Mouse (Mus musculus) limb, embryonic 15.5 days (tissue): ENCODE measurements around the gene Slc34a2. TPM values are rescaled to one million over a fixed set of nuclear protein-coding genes. Genes with fewer than 3 reads are reported as not detected.

Experiments
- ATAC-seq: fragments of 200-750 bp; cut with Nextera tagmentation; 2 replicates; pipeline ENCODE4 v1.8.0; 2017; ENCODE audit warnings: low read depth, moderate TSS enrichment; ENCODE audit not compliant: insufficient number of reproducible peaks, low FRiP score, low TSS enrichment
- H3K27ac ChIP-seq: fragments of 300-500 bp; sonication (generic); 2 replicates; pipeline ENCODE4 v1.5.1; 2015; ENCODE audit warnings: moderate library complexity, mild to moderate bottlenecking, inconsistent platforms
- H3K27me3 ChIP-seq: fragments of 300-500 bp; sonication (generic); 2 replicates; pipeline ENCODE4 v1.6.1; 2015; ENCODE audit warnings: inconsistent platforms
- H3K36me3 ChIP-seq: fragments of 300-500 bp; sonication (generic); 2 replicates; pipeline ENCODE4 v1.6.1; 2015; ENCODE audit warnings: inconsistent platforms
- H3K4me1 ChIP-seq: fragments of 300-500 bp; sonication (generic); 2 replicates; pipeline ENCODE4 v1.6.1; 2015; ENCODE audit warnings: inconsistent platforms
- H3K4me2 ChIP-seq: fragments of 300-500 bp; sonication (generic); 2 replicates; pipeline ENCODE4 v1.6.1; 2015; ENCODE audit warnings: mild to moderate bottlenecking, inconsistent platforms
- H3K4me3 ChIP-seq: fragments of 300-500 bp; sonication (generic); 2 replicates; pipeline ENCODE4 v1.5.1; 2015; ENCODE audit warnings: mild to moderate bottlenecking, inconsistent platforms
- H3K9ac ChIP-seq: fragments of 300-500 bp; sonication (generic); 2 replicates; pipeline ENCODE4 v1.6.1; 2015; ENCODE audit warnings: inconsistent platforms
- H3K9me3 ChIP-seq: fragments of 300-500 bp; sonication (generic); 2 replicates; pipeline ENCODE4 v1.6.1; 2016; ENCODE audit warnings: inconsistent platforms
- WGBS: fragments of 180-500 bp; shearing (Covaris S2); methylation state at CpG from one replicate; pipeline ENCODE4 v1.1.7; 2015; 5-methylcytosine and 5-hydroxymethylcytosine counted together
- polyA plus RNA-seq: library from polyadenylated mRNA; unstranded; fragments of >200 nt; fragmentation: Nextera tagmentation; extraction: Ambion mirVana; gene quantifications from 2 replicates; pipeline ENCODE4 v1.2.1, GENCODE M21; 2015

Slc34a2 gene
- 1.2 and 1.4 TPM in 2 replicates for polyA plus RNA-seq

DNA sequence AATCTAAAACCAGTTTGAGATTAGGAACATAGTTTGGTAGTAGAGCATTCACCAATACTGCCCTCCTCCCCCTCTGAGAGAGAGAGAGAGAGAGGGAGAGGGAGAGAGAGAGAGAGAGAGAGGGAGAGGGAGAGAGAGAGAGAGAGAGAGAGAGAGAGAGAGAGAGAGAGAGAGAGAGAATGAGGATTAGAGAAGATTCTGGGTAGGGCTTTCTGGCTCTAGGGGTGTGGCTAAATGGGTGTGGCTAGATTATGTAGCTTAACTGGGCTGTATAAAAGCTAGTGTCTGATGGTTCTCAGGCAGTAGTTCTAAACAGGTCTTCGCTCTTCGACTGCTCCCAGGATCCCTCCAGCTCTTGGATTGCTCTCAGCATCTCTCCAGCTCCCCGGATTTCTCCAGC is at the start of gene Slc34a2:
Gene Slc34a2 (plus strand): TSS at position 301 of the 400 bp plus-strand sequence.
- ATAC-seq, result no peak
- no peaks in the 10 kb centered on the region for H3K9me3 ChIP-seq
- H3K9ac ChIP-seq, result no peak within 1 kb of the TSS
- H3K27me3 ChIP-seq, result no peaks in the 10 kb centered on the region
- peaks cover 6% of the 10 kb centered on the region for H3K4me1 ChIP-seq
- H3K27ac ChIP-seq, result no peak within 1 kb of the TSS
- H3K36me3 ChIP-seq, result no peaks in the 10 kb centered on the region
- no peak within 1 kb of the TSS for H3K4me2 ChIP-seq
- 93% methylated on average over 3 of the region's 3 CpGs for WGBS
- no peak within 1 kb of the TSS for H3K4me3 ChIP-seq

DNA sequence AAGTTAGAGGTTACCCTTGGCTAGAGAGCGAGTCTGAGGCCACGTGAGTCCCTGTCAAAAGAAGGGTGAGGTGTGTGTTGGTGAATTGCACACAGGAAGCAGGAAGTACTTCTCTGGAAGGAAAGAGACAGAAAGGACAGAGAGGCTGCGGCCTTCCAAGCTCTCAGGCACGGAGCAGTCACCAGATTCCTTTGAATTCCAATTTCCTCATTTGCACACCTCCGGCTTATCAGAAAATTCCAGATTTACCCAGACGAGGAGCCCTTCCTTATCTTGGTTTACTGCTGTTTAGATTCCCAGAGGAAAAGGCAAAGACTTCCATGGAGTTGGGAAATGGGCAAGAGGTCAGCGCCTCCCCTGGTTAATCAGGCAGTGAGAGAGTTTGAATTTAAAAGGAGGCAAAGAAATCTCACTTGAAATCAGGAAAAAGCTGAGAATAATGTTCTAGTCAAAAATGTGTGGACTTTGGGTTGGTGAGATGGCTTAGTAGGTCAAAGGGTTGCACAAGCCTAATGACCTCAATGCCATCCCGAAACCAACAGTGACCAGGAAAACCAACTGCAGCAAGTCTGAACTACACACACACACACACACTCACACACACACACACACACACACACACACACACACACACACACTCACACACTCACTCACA is 47.1 kb upstream of the Slc34a2 start:
- Histone ChIP-seq H3K9ac (no peak overlapping the region), H3K27ac (no peak overlapping the region), H3K4me3 (no peak overlapping the region), H3K4me2 (no peak overlapping the region), H3K9me3 (no peaks in the 10 kb centered on the region), H3K27me3 (no peaks in the 10 kb centered on the region), H3K4me1 (no peaks in the 10 kb centered on the region), H3K36me3 (no peaks in the 10 kb centered on the region)
- no peak for ATAC-seq
- 74% methylated on average over 8 of the region's 8 CpGs for WGBS

DNA sequence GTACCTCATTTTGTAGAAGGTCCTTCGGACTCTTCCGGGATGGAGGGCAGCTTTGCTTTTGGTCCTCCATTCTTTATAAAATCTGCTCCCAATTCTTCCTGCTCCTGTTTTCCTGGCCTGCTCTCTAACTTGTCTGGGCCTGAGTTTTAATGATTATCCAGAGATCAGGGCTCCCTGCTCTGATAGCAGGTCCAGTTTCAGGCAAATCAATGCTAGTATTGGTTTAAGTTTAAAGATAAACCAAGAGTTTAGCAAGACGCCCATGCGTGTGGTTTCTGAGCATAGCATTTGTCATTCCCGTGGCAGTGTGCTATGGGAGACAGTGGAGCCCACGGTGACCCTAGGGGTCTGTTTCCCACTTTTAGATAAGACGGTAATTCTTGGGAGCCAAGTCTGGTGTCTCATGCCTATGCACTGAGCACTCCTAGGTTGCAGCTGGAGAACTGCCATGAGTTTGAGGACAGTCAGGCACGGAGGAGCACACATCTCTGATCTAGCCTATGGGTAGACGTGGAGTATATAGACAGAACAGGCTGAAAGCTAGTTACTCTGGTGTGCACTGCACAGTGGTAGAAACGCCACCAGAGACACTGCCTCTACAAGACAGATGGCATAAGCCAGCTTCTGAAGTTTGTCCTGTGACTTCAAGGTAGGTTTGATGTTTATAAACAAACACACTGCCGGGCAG is 45.5 kb upstream of the Slc34a2 start:
- H3K4me1 ChIP-seq, result no peaks in the 10 kb centered on the region
- no peak overlapping the region for H3K4me3 ChIP-seq
- H3K27ac ChIP-seq, result no peak overlapping the region
- ATAC-seq, result no peak
- no peaks in the 10 kb centered on the region for H3K27me3 ChIP-seq
- no peaks in the 10 kb centered on the region for H3K9me3 ChIP-seq
- no peak overlapping the region for H3K9ac ChIP-seq
- H3K36me3 ChIP-seq, result no peaks in the 10 kb centered on the region
- H3K4me2 ChIP-seq, result no peak overlapping the region
- 90% methylated on average over 11 of the region's 11 CpGs for WGBS

DNA sequence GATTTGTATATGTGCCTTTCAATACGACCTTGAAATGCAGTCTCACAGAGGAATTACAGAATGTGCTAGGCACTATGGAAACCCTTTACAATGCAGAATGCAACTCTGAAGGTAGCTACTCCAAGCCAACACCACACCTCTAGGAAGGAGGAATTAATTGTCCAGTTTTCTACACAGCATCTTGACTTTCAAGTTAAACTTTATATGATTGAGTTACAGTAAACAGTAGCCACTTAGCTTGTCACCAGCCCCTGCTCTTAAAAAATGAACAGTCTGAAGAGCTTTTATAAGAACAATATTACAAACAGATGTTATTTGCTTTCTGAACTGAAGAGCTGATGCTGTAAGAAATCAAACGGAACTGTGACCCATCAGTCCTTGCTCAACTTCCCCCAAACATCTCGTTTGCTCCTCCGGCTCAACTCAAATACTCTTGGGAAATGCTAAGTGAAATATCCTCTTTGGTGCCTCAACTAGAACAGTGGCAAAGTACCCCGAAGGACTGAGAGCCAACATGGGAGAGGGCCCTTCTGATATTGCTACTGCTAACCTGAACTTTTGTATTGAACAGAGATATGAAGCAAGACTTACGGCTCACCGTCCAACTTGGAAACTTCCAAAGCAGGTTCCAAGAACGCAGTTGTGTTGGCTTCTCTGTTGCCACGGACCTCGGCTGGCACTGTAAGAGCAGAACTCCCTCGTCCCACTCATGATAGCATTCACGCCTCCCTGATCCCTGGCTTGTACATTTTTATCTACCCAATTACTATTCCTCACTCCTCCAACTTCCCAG is 44.2 kb upstream of the Slc34a2 start:
- no peak overlapping the region for H3K4me2 ChIP-seq
- no peak overlapping the region for H3K27ac ChIP-seq
- H3K4me1 ChIP-seq, result no peaks in the 10 kb centered on the region
- WGBS, result 68% methylated on average over 12 of the region's 12 CpGs
- H3K9me3 ChIP-seq, result no peaks in the 10 kb centered on the region
- no peak overlapping the region for H3K4me3 ChIP-seq
- no peaks in the 10 kb centered on the region for H3K36me3 ChIP-seq
- no peaks in the 10 kb centered on the region for H3K27me3 ChIP-seq
- no peak for ATAC-seq
- no peak overlapping the region for H3K9ac ChIP-seq

DNA sequence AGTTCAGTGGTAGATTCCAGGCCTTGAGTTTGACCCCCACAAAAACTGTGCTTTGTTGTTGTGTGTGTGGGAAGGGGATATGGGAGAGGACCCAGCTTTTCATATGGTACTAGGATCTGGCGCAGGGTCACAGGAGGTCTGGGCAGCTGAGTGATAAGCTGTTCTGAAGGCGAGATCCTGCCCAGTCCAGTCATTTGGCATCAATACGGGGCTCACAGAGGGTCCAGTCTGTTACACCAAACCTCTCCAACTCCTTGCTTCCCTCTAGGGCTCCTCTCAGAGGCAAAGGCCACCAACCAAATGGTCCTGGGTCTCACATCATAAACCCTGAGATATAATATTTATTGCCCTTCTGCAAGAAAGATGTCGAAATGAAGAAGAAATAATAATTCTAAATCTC is 42.4 kb upstream of the Slc34a2 start:
- 91% methylated on average over 4 of the region's 4 CpGs for WGBS
- Histone ChIP-seq H3K9ac (no peak overlapping the region), H3K27ac (no peak overlapping the region), H3K36me3 (no peaks in the 10 kb centered on the region), H3K4me3 (no peak overlapping the region), H3K4me1 (0 out of 2 replicates have a peak, but pooled peaks cover 3% of the 10 kb centered on the region), H3K4me2 (no peak overlapping the region), H3K9me3 (no peaks in the 10 kb centered on the region), H3K27me3 (no peaks in the 10 kb centered on the region)
- no peak for ATAC-seq

DNA sequence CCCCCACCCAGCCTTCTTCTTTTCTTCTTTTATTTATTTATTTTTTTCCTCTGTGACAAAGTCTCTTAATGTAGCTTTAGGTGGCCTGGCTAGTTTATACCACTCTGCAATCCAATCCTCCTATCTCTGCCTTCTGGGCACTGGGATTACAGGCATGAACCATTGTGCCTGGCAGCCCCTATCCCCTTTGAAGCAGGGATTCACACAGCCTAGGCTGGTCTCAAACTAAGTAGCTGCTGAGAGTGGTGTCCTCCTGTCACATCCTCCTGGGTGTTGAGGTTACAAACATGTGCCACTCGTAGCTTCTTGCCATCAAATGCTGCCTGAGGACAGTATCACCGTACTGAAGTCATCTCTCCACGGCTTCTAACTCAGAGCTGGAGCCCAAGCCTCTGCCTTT is 41.7 kb upstream of the Slc34a2 start:
- Histone ChIP-seq H3K27ac (no peak overlapping the region), H3K4me2 (no peak overlapping the region), H3K4me1 (0 out of 2 replicates have a peak, but pooled peaks cover 3% of the 10 kb centered on the region), H3K9me3 (no peaks in the 10 kb centered on the region), H3K27me3 (no peaks in the 10 kb centered on the region), H3K36me3 (no peaks in the 10 kb centered on the region), H3K4me3 (no peak overlapping the region), H3K9ac (no peak overlapping the region)
- WGBS, result 83% methylated on average over 3 of the region's 3 CpGs
- no peak for ATAC-seq

DNA sequence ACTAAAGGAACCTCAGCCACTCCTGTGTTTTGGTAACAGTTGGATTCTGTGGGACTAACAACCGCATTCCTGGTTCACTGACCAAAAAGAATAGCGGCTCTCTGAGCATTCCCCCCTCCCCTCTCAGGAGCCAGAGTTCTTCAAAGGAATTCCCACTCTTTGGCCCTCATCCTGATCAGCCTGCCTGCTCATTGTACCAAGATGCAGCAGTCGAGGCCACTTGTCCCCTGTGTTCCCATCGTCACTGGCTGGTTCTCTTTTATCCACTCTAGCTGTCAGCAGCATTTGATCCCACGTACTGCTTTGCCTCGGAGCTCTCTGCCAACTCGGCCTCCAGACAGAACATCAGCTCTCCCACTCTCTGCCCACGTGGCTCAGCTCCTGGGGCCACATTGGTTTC is 41.3 kb upstream of the Slc34a2 start:
- Histone ChIP-seq H3K4me2 (no peak overlapping the region), H3K27me3 (no peaks in the 10 kb centered on the region), H3K9ac (no peak overlapping the region), H3K36me3 (no peaks in the 10 kb centered on the region), H3K4me1 (0 out of 2 replicates have a peak, but pooled peaks cover 3% of the 10 kb centered on the region), H3K27ac (no peak overlapping the region), H3K9me3 (no peaks in the 10 kb centered on the region), H3K4me3 (no peak overlapping the region)
- ATAC-seq, result no peak
- WGBS, result 64% methylated on average over 8 of the region's 8 CpGs

DNA sequence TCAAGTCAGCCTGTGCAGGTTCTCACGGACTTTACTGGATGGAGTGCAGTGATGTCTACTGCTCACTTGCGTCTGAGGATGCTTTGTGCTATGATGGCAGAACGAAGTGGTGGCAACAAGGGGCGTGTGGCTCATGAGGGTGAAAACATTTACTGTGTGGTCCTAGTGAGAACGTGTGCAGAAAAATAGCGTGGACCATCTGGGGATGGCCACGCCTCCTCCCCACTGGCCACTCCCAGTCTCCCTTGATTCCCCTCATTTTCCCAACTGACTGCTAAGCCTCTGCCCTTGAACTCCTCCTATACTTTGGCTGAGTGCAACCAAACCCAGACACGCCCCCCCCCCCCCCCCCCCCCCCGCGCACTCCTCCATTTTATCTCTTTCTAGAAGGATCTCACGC is 40.8 kb upstream of the Slc34a2 start:
- WGBS, result 79% methylated on average over 9 of the region's 11 CpGs
- Histone ChIP-seq H3K9ac (no peak overlapping the region), H3K4me1 (0 out of 2 replicates have a peak, but pooled peaks cover 3% of the 10 kb centered on the region), H3K4me2 (no peak overlapping the region), H3K27ac (no peak overlapping the region), H3K27me3 (no peaks in the 10 kb centered on the region), H3K9me3 (no peaks in the 10 kb centered on the region), H3K36me3 (no peaks in the 10 kb centered on the region), H3K4me3 (no peak overlapping the region)
- ATAC-seq, result no peak

DNA sequence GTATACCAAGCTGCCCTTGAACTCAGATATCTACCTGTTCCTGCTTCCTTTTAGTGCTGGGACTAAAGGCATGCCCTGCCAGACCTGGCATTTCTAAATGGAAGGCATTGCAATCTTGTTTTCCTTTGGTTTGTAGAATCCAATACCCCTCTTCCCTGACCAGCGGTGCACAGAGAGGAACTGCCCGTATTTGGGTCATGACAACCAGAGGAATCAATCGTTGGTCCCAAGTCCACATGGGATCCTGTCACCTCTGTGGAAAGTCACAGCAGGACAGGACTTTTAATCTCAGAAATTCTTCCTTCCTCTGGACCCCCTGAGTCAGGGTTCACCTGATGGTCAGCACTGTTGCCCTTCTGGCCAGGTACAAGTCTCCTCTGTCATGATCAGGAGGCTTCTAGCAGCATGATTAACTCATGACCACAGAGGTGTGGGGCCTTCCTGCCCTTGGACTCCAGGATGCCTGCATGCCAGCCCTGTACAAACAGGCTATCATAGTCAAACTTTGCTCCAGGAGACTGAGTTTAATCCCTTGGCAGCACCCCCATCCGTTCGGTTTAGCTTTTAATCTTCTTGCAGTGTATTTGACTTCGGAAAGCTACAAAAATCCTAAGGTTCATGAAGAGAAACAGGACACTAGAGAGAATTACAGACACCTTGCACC is 39.7 kb upstream of the Slc34a2 start:
- Histone ChIP-seq H3K9me3 (no peaks in the 10 kb centered on the region), H3K4me3 (no peak overlapping the region), H3K4me1 (0 out of 2 replicates have a peak, but pooled peaks cover 3% of the 10 kb centered on the region), H3K9ac (no peak overlapping the region), H3K27ac (no peak overlapping the region), H3K4me2 (no peak overlapping the region), H3K36me3 (no peaks in the 10 kb centered on the region), H3K27me3 (no peaks in the 10 kb centered on the region)
- ATAC-seq, result no peak
- 88% methylated on average over 6 of the region's 6 CpGs for WGBS

DNA sequence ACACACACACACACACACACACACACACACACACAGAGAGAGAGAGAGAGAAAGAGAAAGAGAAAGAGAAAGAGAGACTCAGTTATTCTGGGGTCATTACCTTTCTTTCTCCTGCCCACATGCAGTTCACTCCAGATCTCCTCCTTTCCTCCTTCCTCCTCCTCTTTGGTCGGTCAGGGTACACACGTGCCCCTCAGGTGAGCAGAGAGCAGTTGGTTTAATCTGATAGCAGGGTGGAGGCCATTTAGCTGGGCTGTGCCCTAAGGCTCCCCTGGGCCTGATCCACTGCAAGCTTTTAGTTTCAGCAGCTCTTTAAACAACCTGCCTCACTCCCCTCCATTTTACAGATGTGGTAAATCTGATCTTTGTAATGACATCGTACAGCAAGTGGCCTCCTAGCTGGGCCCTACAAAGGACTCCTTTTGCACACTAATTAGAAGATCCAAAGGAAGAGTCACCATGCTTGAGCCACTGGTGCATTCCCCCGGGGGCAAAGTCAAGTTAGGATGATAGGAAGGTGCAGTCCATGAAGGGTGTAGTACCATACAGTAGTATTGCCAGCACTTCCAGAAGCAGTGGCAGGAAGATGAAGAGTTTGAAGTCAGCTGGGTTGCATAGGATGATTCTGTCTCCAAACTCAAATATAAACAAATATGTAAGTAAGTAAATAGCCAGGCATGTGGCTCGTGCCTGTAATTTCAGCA is 37.6 kb upstream of the Slc34a2 start:
- no peak overlapping the region for H3K27ac ChIP-seq
- 0 out of 2 replicates have a peak, but pooled peaks cover 3% of the 10 kb centered on the region for H3K4me1 ChIP-seq
- H3K36me3 ChIP-seq, result no peaks in the 10 kb centered on the region
- H3K4me3 ChIP-seq, result no peak overlapping the region
- no peak overlapping the region for H3K9ac ChIP-seq
- no peaks in the 10 kb centered on the region for H3K27me3 ChIP-seq
- WGBS, result 44% methylated on average over 5 of the region's 5 CpGs
- no peak overlapping the region for H3K4me2 ChIP-seq
- H3K9me3 ChIP-seq, result no peaks in the 10 kb centered on the region
- no peak for ATAC-seq

DNA sequence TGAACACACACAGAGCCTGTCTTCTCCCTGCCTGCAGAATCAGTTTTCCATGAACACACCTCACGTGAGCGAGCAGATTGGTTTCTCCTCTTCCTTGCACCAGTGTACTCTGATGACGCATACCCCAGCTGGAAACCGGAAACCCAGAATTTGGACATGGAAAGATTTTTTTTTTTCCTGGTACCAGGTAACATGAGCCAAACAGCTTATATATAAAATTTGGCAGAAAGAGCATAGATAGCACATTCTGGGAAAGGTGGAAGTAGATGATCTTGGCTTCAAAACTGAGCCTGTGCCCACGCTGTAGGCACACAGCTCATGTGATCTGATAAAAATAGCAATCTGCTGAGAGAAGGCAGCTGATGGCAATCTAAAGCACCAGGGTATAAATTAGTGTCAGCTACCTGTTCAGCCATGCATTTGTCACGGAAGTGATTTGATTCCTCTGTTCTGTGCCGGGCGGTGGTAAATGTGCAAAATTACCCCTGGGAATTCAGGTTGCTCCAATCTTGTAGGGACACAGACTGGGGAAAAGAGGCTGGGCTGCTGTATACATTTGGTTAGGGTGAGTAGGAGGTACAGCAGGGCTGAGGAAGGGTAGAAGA is 35.2 kb upstream of the Slc34a2 start:
- Histone ChIP-seq H3K9me3 (no peaks in the 10 kb centered on the region), H3K4me3 (no peak overlapping the region), H3K9ac (no peak overlapping the region), H3K36me3 (no peaks in the 10 kb centered on the region), H3K27ac (0 out of 2 replicates have a peak overlapping the region, but pooled peaks have one; percentile 24), H3K4me1 (0 out of 2 replicates have a peak, but pooled peaks cover 3% of the 10 kb centered on the region), H3K27me3 (no peaks in the 10 kb centered on the region), H3K4me2 (no peak overlapping the region)
- no peak for ATAC-seq
- WGBS, result 31% methylated on average over 8 of the region's 8 CpGs
